Mouse (Mus musculus) stomach, postnatal 0 days (tissue): Measurements from ENCODE around the gene Usp10. TPM values are rescaled to one million over a fixed set of nuclear protein-coding genes. Genes with fewer than 3 reads are reported as not detected.

ENCODE experiments used
- ATAC-seq: fragments of 200-750 bp; cut with Nextera tagmentation; 2 replicates; pipeline ENCODE4 v1.8.0; 2017; ENCODE audit not compliant: low FRiP score, low TSS enrichment
- DNase-seq: peaks from one replicate; pipeline ENCODE4 v3.0.0-alpha.2; 2016; ENCODE audit warnings: low spot score
- H3K27ac ChIP-seq: fragments of 300-500 bp; sonication (generic); replicated peaks from 2 replicates; pipeline ENCODE4 v1.5.1; 2014; ENCODE audit warnings: mild to moderate bottlenecking, control low read depth
- H3K27me3 ChIP-seq: fragments of 300-500 bp; sonication (generic); 2 replicates; pipeline ENCODE4 v1.6.1; 2014; ENCODE audit warnings: low read length; ENCODE audit not compliant: control insufficient read depth, insufficient read depth
- H3K36me3 ChIP-seq: fragments of 300-500 bp; sonication (generic); 2 replicates; pipeline ENCODE4 v1.6.1; 2014; ENCODE audit warnings: low read length, mixed read lengths; ENCODE audit not compliant: control insufficient read depth, insufficient read depth
- H3K4me1 ChIP-seq: fragments of 300-500 bp; sonication (generic); replicated peaks from 2 replicates; pipeline ENCODE4 v1.6.1; 2014; ENCODE audit warnings: antibody characterized with exemption; ENCODE audit not compliant: control insufficient read depth, insufficient read depth
- H3K4me2 ChIP-seq: fragments of 300-500 bp; sonication (generic); replicated peaks from 2 replicates; pipeline ENCODE4 v1.6.1; 2014; ENCODE audit warnings: low read depth, mild to moderate bottlenecking, control low read depth, moderate library complexity
- H3K4me3 ChIP-seq: fragments of 300-500 bp; sonication (generic); 2 replicates; pipeline ENCODE4 v1.5.1; 2014; ENCODE audit warnings: low read depth, low read length, control low read depth
- H3K9ac ChIP-seq: fragments of 300-500 bp; sonication (generic); 2 replicates; pipeline ENCODE4 v1.6.1; 2014; ENCODE audit warnings: mild to moderate bottlenecking, low read length, control low read depth, mixed read lengths
- H3K9me3 ChIP-seq: fragments of 300-500 bp; sonication (generic); 2 replicates; pipeline ENCODE4 v1.6.1; 2016; ENCODE audit warnings: low read length; ENCODE audit not compliant: control insufficient read depth
- CTCF ChIP-seq: IDR thresholded peaks from 2 replicates; pipeline ENCODE4 v1.5.1; 2016; ENCODE audit warnings: antibody characterized with exemption, low read depth, mild to moderate bottlenecking, moderate library complexity
- EP300 ChIP-seq: optimal IDR thresholded peaks from 2 replicates; pipeline ENCODE3; 2016; ENCODE audit warnings: antibody characterized with exemption
- WGBS: fragments of 180-500 bp; shearing (Covaris S2); extraction: QIAGEN DNeasy Blood & Tissue Kit; methylation state at CpG from one replicate; pipeline ENCODE4 v1.1.7; 2014; 5-methylcytosine and 5-hydroxymethylcytosine counted together
- polyA plus RNA-seq: library from polyadenylated mRNA; unstranded; fragments of >200 nt; fragmentation: Nextera tagmentation; extraction: Ambion mirVana; gene quantifications from 2 replicates; pipeline ENCODE4 v1.2.1, GENCODE M21; 2015

Gene Usp10
- polyA plus RNA-seq = 54.5 and 57.2 TPM in 2 replicates

DNA sequence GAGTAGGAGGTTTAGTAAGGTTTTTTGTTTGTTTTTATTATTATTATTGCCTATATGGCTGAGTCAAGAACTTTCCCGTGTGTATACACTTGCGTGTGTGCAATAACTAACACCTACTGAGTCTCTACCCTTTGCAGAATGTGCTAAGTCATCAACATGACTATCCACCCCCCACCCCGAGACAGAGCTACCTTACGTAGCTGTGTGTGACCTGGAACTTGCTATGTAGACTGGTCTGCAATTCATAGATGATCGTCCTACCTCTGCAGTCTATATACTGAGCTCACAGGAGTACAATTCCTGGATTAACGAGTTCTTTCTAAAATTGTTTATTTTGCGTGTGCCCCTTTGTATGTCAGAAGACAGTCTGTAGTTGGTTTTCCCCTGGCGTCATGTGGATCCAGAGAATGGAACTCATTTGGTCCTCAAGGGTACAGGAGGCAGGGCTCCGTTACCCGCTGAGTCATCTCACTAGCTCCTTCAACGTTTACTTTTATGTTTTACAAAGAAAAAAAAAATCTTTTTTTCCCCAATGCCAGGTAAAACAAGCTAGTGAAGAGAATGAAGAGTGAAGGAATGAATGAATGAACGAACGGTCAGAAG lies at the start of gene Usp10:
Gene Usp10, plus strand, starts transcription at position 417 of the 603 bp plus-strand sequence.
- ATAC-seq = no peak
- 22% methylated on average over 13 of the region's 13 CpGs for WGBS
- Histone ChIP-seq H3K36me3 (no peaks in the 10 kb centered on the region), H3K9ac (peak within 1 kb of the TSS; percentile 84), H3K27ac (peak within 1 kb of the TSS; percentile 91), H3K4me3 (peak within 1 kb of the TSS; percentile 75), H3K4me1 (no peaks in the 10 kb centered on the region), H3K9me3 (no peaks in the 10 kb centered on the region), H3K4me2 (peak within 1 kb of the TSS; percentile 88), H3K27me3 (no peaks in the 10 kb centered on the region)
- TF ChIP-seq EP300 = no peak
- TF ChIP-seq CTCF = no peak
- DNase-seq = no peak

DNA sequence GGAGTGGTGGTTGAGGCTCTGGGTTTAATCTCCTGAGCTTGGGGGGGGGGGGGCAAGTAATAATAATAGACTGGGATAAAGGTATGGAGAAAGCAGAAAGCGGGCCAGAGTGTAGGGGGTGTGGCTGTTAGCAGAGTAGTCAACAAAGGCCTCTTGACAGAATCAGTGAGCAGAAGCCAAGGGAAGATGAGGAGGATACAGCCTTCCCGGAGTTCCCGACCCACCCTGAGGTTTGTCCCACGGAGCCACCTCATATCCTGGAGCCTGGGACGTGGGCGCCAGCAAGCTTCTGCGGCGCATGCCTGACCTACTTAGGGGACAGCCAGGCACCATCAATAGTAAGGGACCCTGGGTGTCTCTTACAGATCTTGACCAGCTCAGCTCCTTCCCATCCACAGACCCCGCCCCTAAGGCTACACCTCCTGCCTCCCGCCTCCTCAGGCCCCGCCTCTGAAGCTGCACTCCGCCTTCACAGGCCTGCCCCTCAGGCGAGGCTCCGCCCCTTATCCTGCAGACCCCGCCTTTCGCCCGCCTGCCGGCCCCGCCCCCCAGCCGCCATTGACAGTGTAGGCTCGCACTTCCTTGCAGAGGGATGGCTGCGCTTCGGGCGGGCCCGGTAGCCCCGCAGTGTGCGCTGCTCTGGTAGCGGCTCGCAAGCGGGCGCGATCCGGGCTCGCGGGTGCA lies 48.3 kb upstream of the Usp10 start, which contains the start of gene Klhl36:
Gene Klhl36, plus strand, starts transcription at position 561 of the 684 bp plus-strand sequence.
- peak within 1 kb of the TSS; percentile 83 for H3K4me3 ChIP-seq
- peak; percentile 97 for ATAC-seq
- H3K36me3 ChIP-seq = no peaks in the 10 kb centered on the region
- peak within 1 kb of the TSS; percentile 85 for H3K9ac ChIP-seq
- no peaks in the 10 kb centered on the region for H3K9me3 ChIP-seq
- H3K27ac ChIP-seq = peak within 1 kb of the TSS; percentile 84
- no peaks in the 10 kb centered on the region for H3K27me3 ChIP-seq
- H3K4me2 ChIP-seq = peak within 1 kb of the TSS; percentile 86
- TF ChIP-seq EP300 (no peak), CTCF (no peak; the same call in 1 of the 2 replicates)
- under 1% methylated on average over 29 of the region's 35 CpGs for WGBS
- peak; percentile 99 for DNase-seq
- 0 out of 2 replicates have a peak, but pooled peaks cover 2% of the 10 kb centered on the region for H3K4me1 ChIP-seq

DNA sequence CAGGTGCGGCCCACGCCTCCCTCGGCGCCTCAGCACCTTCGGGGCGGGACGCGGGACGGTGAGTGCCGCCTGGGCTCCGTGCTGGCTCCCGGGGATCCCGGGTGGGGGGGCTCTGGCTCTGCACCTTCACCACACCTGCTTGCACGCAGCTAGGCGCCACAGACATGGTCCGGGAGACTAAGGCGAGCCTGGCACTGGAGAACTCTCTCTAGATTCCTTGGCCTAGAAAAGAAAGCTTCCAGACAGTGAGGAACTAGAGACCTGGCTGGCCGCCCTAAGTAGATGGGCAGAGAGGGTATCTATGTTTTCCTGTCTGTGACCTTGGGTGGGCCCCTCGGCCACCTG lies 47.8 kb upstream of the Usp10 start:
- H3K9me3 ChIP-seq = no peaks in the 10 kb centered on the region
- peak overlapping the region; percentile 85 for H3K9ac ChIP-seq
- H3K4me2 ChIP-seq = peak overlapping the region; percentile 86
- peak overlapping the region; percentile 84 for H3K27ac ChIP-seq
- no peaks in the 10 kb centered on the region for H3K36me3 ChIP-seq
- peak overlapping the region; percentile 83 for H3K4me3 ChIP-seq
- WGBS = under 1% methylated on average over 19 of the region's 19 CpGs
- TF ChIP-seq EP300 (no peak), CTCF (no peak; the same call in 1 of the 2 replicates)
- no peaks in the 10 kb centered on the region for H3K27me3 ChIP-seq
- ATAC-seq = no peak
- 0 out of 2 replicates have a peak, but pooled peaks cover 2% of the 10 kb centered on the region for H3K4me1 ChIP-seq
- DNase-seq = no peak

DNA sequence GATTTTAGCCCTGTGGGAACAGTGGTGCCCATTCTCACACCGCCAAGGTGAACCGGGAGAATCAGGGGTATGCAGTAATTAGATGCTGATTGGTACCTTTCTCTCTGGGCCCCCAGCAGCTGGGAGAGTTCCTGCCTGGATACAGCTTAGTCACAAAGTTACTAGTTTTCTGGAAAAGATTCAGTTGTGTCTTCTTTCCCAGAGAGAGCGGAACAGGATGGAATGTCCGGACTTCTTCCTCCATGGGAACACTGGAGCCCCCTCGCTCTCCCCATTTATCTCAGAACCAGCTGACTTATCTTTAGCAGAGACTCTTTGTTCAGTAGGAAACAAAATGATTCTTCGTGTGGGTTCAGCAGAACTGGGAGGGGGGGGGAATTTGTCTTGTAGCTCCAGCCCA lies 47.4 kb upstream of the Usp10 start:
- Histone ChIP-seq H3K36me3 (no peaks in the 10 kb centered on the region), H3K4me1 (0 out of 2 replicates have a peak, but pooled peaks cover 2% of the 10 kb centered on the region), H3K4me2 (peak overlapping the region; percentile 86), H3K9ac (peak overlapping the region; percentile 85), H3K27ac (peak overlapping the region; percentile 84; the same call in 1 of the 2 replicates), H3K4me3 (peak overlapping the region; percentile 83), H3K27me3 (no peaks in the 10 kb centered on the region), H3K9me3 (no peaks in the 10 kb centered on the region)
- no peak for ATAC-seq
- TF ChIP-seq CTCF (no peak), EP300 (no peak)
- 11% methylated on average over 6 of the region's 6 CpGs for WGBS
- no peak for DNase-seq

DNA sequence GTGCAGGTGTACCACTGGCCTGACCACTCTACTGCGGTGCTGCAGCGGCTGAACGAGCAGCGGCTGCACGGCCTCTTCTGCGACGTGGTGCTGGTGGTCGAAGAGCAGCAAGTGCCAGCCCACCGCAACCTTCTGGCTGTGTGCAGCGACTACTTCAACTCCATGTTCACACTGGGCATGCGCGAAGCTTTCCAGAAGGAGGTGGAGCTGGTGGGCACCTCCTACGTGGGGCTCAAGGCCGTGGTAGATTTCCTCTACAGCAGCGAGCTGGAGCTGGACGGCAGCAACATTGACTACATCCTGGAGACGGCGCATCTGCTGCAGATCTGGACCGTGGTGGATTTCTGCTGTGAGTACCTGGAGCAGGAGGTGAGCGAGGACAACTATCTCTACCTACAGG lies 40.5 kb upstream of the Usp10 start:
- Histone ChIP-seq H3K4me3 (no peak overlapping the region), H3K36me3 (peaks cover 13% of the 10 kb centered on the region), H3K9ac (no peak overlapping the region), H3K27me3 (no peaks in the 10 kb centered on the region), H3K4me2 (no peak overlapping the region), H3K27ac (no peak overlapping the region), H3K4me1 (no peaks in the 10 kb centered on the region), H3K9me3 (no peaks in the 10 kb centered on the region)
- WGBS = 82% methylated on average over 20 of the region's 20 CpGs
- DNase-seq = no peak
- no peak for ATAC-seq
- TF ChIP-seq CTCF (no peak), EP300 (no peak)

DNA sequence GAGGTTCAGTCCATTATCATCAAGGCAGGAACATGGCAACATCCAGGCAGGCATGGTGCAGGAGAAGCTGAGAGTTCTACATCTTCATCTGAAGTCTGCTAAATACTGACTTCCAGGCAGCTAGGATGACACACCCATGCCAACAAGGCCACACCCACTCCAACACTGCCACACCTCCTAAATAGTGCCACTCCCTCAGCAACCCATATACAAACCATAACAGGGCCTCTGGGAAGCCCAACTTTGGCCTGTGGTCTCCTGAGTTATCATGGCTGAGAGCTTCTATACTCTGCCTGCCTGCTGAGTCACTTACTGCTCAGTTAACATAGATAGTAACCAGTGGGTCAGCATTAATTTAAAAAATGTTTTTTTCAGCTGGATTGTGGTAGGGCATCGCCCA lies 37.0 kb upstream of the Usp10 start:
- peaks cover 16% of the 10 kb centered on the region for H3K36me3 ChIP-seq
- TF ChIP-seq CTCF (no peak), EP300 (no peak)
- no peak overlapping the region for H3K4me2 ChIP-seq
- no peaks in the 10 kb centered on the region for H3K27me3 ChIP-seq
- no peak overlapping the region for H3K27ac ChIP-seq
- H3K4me3 ChIP-seq = no peak overlapping the region
- no peaks in the 10 kb centered on the region for H3K9me3 ChIP-seq
- H3K4me1 ChIP-seq = no peaks in the 10 kb centered on the region
- no peak overlapping the region for H3K9ac ChIP-seq
- DNase-seq = peak; percentile 27
- WGBS = 97% methylated on average over 1 of the region's 1 CpGs
- ATAC-seq = 0 out of 2 replicates have a peak, but pooled peaks have one; percentile 48
